Mouse (Mus musculus) granulocyte monocyte progenitor cell, adult 5-6 weeks (primary cell): ENCODE data around the gene Gm13043. TPM values are rescaled to one million over a fixed set of nuclear protein-coding genes. Genes with fewer than 3 reads are reported as not detected.
"Not testable (repeated sequence)": the region's sequence is repeated elsewhere in the genome, so short reads cannot be mapped to it uniquely, and the experiment has no call there.

Source experiments
- ATAC-seq: replicated peaks from 2 replicates; pipeline ENCODE4 v1.8.0; 2016; ENCODE audit warnings: mild to moderate bottlenecking, moderate TSS enrichment, inconsistent platforms; ENCODE audit not compliant: poor library complexity, severe bottlenecking
- total RNA-seq, 2 experiments: library from RNA; stranded (forward) in 1 of 2; stranded (reverse) in 1 of 2; fragments of 200-712, 200-1000 nt in 1 of 2; fragments of >200 nt in 1 of 2; fragmentation: Nextera tagmentation in 1 of 2; gene quantifications; 2 replicates each; pipeline ENCODE4 v1.2.3; 2014 to 2017

Gene Gm13043
- total RNA-seq (2014; fragmentation: Nextera tagmentation) (not detected in 2 replicates), total RNA-seq (2017) (not detected in 2 replicates)

DNA sequence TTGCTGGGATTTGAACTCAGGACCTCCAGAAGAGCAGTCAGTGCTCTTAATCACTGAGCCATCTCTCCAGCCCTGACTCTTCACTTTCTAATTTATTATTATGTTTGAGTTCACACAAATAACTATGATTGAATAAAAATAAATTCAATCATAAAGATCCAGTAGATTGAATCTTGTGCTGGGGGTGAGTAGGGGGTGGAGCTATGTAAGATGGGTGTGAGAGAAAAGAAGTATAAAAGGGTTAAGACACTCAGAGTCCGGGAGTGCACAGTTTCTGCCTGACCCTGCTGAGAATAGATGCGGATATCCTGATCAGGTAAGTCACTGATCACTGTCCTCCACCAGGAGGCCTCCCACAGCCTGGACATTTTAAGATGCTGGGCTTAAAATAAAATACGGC, at the start of gene Gm13043:
Gene Gm13043, plus strand, starts transcription at position 301 of the 400 bp plus-strand sequence.
- ATAC-seq = no peak

DNA sequence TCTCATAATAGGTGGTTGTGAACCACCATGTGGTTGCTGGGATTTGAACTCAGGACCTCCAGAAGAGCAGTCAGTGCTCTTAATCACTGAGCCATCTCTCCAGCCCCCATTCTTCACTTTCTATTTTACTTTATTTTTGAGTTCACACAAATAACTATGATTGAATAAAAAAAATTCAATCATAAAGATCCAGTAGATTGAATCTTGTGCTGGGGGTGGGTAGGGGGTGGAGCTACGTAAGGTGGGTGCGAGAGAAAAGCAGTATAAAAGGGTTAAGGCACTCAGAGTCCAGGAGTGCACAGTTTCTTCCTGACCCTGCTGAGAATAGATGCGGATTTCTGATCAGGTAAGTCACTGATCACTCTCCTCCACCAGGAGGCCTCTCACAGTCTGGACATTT, 24.5 kb downstream of the Gm13043 start, which contains the start of gene Gm13040:
Gene Gm13040, plus strand, starts transcription at position 301 of the 400 bp plus-strand sequence.
- not testable (repeated sequence) for ATAC-seq

DNA sequence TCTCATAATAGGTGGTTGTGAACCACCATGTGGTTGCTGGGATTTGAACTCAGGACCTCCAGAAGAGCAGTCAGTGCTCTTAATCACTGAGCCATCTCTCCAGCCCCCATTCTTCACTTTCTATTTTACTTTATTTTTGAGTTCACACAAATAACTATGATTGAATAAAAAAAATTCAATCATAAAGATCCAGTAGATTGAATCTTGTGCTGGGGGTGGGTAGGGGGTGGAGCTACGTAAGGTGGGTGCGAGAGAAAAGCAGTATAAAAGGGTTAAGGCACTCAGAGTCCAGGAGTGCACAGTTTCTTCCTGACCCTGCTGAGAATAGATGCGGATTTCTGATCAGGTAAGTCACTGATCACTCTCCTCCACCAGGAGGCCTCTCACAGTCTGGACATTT, 40.3 kb downstream of the Gm13043 start, which contains the start of the genes BC080695 and Gm13057:
Gene BC080695, plus strand, starts transcription at position 301 of the 400 bp plus-strand sequence.
Gene Gm13057, plus strand, starts transcription at position 310 of the 400 bp plus-strand sequence.
- not testable (repeated sequence) for ATAC-seq

Other genes starting within 250 kb of the Gm13043 start
- gene Pdpn, start 211.8 kb upstream of the Gm13043 start, total RNA-seq (2014; fragmentation: Nextera tagmentation) = not detected in 2 replicates
- not detected in 2 replicates for gene Pdpn, start 211.8 kb upstream of the Gm13043 start, total RNA-seq (2017)
- gene Lrrc38, start 161.6 kb upstream of the Gm13043 start, total RNA-seq (2014; fragmentation: Nextera tagmentation) = not detected in 2 replicates
- not detected in 2 replicates for gene Lrrc38, start 161.6 kb upstream of the Gm13043 start, total RNA-seq (2017)
- not detected in 2 replicates for gene Pramel1, start 116.9 kb upstream of the Gm13043 start, total RNA-seq (2014; fragmentation: Nextera tagmentation)
- not detected in 2 replicates for gene Pramel1, start 116.9 kb upstream of the Gm13043 start, total RNA-seq (2017)
- gene Pramef8, start 98.9 kb upstream of the Gm13043 start, total RNA-seq (2014; fragmentation: Nextera tagmentation) = 13.9 and 15.5 TPM in 2 replicates
- gene Pramef8, start 98.9 kb upstream of the Gm13043 start, total RNA-seq (2017) = 8.5 and 10.4 TPM in 2 replicates
- not detected in 2 replicates for gene Oog4, start 61.0 kb upstream of the Gm13043 start, total RNA-seq (2014; fragmentation: Nextera tagmentation)
- gene Oog4, start 61.0 kb upstream of the Gm13043 start, total RNA-seq (2017) = not detected in 2 replicates
- gene Gm13040, start 24.6 kb downstream of the Gm13043 start, total RNA-seq (2014; fragmentation: Nextera tagmentation) = not detected in 2 replicates
- gene Gm13040, start 24.6 kb downstream of the Gm13043 start, total RNA-seq (2017) = not detected in 2 replicates
- gene BC080695, start 40.4 kb downstream of the Gm13043 start, total RNA-seq (2014; fragmentation: Nextera tagmentation) = not detected in 2 replicates
- not detected in 2 replicates for gene BC080695, start 40.4 kb downstream of the Gm13043 start, total RNA-seq (2017)
- gene Gm13057, start 40.4 kb downstream of the Gm13043 start, total RNA-seq (2014; fragmentation: Nextera tagmentation) = not detected in 2 replicates
- not detected in 2 replicates for gene Gm13057, start 40.4 kb downstream of the Gm13043 start, total RNA-seq (2017)
- gene Gm13083, start 103.7 kb downstream of the Gm13043 start, total RNA-seq (2014; fragmentation: Nextera tagmentation) = not detected in 2 replicates
- gene Gm13083, start 103.7 kb downstream of the Gm13043 start, total RNA-seq (2017) = not detected in 2 replicates
- not detected in 2 replicates for gene Gm13088, start 145.9 kb downstream of the Gm13043 start, total RNA-seq (2014; fragmentation: Nextera tagmentation)
- gene Gm13088, start 145.9 kb downstream of the Gm13043 start, total RNA-seq (2017) = not detected in 2 replicates
- gene Gm13089, start 191.4 kb downstream of the Gm13043 start, total RNA-seq (2014; fragmentation: Nextera tagmentation) = not detected in 2 replicates
- gene Gm13089, start 191.4 kb downstream of the Gm13043 start, total RNA-seq (2017) = not detected in 2 replicates
- gene Gm13078, start 208.1 kb downstream of the Gm13043 start, total RNA-seq (2014; fragmentation: Nextera tagmentation) = not detected in 2 replicates
- gene Gm13078, start 208.1 kb downstream of the Gm13043 start, total RNA-seq (2017) = not detected in 2 replicates